Mouse (Mus musculus): Measurements from ENCODE around the gene 1700029P11Rik.
"Not testable (repeated sequence)": the region's sequence is repeated elsewhere in the genome, so short reads cannot be mapped to it uniquely, and the experiment has no call there.

The 1700029P11Rik gene

DNA sequence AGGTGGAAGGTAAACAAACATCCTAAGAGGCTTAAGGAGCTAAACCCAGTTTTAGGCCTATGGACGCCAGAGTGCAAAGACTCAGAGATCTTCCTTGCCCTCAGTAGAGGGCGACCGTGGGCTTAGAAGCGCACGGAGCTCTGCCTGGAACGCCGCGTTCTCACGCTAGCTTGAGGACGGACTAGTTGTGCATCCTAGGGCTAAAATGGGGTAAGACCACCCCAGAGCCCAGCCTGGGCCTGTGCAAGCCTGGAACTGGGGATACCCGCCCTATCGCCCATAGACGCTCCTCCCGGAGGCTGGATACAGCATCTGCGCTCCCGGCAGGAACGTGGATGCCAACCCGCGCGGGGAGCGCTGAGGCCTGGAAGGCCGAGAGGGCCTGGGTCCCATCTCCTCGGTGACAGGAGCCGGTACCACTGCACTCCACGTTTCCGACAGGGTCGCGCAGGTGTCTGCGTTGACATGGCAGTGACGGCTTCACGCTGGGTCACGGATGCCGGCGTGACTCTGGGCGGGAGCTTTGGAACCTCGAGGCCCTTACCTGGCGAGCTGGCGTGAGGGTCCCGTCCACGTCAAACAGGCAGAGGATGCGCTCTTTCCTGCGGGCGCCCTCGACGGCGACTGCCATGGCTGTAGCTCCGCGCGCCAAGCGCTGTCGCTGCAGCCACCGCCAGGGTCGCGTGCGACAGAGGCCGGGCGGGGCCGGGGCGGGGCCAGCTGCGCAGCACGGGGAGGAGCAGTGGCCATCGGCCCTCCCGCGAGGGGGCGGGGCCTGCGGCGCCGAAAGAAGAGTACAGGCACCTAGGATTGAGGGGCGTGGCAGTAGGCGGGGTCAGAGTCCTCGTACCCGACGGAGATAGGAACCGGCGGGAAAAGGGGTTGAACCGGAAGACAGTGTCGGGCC, 19.9 kb upstream of the 1700029P11Rik start, which contains the start of gene Pmm1:
TSS of gene Pmm1 (minus strand) at position 760 of the 907 bp plus-strand sequence.
- peak; percentile 99 for DNase-seq

DNA sequence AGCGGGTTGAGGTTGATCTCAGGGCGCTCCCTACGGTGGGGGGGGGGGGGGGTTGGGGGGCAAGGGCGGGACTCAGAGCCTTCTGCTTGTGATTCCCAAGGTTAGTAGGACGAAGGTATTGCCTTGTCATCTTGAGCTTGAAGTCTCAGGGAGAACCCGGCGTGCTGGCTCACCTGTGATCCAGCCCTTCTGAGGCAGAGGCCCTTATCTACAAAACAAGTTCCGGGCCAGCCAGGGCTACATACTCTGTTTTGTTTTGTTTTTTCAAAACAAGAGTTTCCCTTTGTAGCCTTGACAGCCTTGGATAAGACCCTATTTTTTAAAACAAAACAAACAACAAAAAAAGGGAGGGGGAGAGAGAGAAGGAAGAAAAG, 19.3 kb upstream of the 1700029P11Rik start:
- DNase-seq = no peak

DNA sequence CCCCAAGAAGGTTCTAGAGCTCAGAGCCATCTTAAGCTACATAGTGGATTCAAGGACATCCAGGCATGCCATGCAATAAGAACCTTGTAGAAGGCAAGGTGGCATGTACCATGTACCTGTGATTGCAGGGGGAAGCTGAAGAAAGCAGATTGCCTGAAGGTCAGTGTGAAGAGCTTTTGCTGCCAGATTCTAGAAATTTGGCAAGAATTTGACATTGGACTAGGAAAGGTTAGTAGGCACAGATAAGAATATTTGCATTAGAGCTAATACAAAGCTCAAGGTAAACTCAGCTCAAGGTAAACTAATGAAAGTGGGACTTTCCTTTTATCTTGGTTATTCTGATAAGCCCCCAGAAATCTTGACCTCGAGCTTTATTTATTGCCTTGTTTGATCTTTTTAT, 16.1 kb upstream of the 1700029P11Rik start:
- no peak for DNase-seq

DNA sequence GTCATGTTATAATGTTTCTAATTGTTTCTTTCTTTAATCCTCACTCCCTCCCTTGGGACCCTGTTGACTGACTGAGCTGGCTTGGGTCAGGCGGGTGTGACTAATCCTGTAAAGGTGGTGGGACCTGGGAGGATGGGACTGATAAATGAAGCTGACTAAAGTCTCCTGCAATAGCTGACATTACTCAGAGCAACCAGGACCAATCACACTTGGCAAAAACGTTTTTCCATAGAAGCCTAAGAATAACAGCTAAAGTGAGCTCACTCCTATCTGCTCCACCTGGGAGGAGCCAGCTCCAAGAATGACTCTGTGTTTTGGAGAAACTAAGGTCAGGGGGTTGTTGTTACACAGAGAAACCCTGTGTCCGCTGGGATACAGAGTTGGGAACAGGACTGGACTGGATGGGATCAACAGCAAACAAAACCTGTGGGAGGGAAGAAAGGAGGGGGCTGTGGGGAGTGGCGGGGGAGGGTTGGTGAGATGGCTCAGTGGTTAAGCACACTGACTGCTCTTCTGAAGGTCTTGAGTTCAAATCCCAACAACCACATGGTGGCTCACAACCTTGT, 15.3 kb upstream of the 1700029P11Rik start:
- DNase-seq = no peak

DNA sequence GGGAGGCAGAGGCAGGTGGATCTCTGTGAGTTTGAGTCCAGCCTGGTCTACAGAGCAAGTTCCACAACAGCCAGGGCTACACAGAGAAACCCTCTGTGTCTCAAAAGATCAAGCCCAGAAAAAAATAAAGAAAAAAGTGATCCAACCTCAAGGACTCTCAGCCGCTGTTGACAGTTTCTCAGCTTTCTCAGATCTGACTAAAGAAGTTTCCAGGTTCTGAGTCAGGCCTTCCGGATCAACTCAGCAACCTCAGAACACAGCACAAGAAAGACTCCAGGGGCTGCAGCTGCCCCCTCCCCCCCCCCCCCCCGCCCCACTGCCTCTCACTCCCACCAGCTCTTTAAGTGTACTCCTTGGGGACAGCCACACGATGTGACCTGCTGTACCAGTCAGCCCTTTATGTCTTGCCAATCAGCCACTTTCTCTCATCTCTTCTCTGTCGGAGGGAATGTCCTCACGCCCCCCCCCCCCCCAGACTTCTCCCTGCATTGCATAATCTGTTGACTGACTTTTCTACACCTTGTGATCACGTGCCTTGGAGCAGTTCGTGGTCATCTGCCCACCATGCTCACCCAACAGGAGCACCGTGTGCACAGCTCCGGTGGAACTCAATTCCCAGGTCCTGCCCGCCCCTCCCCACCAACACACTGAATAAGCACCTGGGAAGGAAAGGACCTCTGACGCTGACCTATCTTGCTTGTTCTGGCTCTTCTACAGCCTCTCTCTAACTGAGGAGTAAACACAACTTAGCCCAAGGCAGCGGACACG, 14.1 kb upstream of the 1700029P11Rik start:
- DNase-seq = no peak

DNA sequence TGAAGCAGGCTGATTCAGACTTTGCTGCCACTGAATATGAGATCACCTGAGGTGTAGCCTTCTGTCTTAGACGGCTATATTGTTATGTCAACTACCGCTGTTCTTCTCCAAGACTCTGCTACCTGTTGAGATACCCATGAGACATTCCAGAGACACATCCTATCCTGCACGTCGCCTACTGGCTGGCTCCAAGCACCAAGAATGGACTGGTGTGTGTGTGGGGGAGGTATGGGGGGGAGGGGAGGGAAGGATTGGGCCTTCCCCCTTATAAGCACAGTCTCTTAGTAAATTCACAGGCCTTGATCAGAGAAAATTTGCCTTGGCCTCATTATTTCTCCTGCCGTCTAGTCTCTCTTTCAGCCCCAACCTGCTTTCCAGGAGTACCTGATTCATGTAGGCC, 12.5 kb upstream of the 1700029P11Rik start:
- no peak for DNase-seq

DNA sequence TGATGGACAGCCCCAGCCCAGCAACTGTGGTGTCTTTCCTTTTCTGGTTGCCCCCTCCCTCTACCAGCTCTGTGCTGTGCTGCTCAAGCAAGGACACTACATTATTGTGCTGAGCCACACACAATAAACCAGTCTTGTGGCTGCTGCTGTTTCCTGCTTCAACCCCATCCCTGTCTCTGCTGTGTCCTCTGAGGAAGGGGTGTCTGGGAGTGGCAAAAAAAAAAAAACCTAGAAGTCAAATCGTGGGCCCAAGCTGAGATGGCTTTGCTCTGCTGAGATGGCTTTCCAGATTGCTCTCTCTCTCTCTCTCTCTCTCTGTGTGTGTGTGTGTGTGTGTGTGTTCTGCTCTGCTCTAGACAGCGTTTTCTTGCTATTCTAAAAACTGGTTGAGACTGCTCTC, 11.9 kb upstream of the 1700029P11Rik start:
- DNase-seq = no peak

DNA sequence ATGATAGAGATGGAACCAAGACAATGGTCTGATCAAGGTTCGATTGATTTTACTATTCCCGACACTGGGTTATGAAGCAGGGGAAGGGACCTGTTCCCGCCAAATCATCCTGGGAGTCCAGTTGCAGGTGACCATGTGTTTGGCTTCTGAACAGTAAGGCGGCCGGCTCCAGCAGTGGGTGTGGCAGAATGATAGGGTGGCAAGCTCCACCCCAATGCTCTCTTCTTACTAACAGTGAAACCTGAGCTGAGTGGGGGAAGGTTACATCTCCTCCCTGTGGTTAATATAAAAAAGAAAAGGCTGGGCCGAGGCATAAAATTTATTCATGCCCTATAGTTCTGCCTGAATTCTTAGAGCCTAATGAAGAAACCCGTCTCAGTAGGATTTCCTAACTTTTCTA, 11.2 kb upstream of the 1700029P11Rik start:
- DNase-seq = peak; percentile 59

DNA sequence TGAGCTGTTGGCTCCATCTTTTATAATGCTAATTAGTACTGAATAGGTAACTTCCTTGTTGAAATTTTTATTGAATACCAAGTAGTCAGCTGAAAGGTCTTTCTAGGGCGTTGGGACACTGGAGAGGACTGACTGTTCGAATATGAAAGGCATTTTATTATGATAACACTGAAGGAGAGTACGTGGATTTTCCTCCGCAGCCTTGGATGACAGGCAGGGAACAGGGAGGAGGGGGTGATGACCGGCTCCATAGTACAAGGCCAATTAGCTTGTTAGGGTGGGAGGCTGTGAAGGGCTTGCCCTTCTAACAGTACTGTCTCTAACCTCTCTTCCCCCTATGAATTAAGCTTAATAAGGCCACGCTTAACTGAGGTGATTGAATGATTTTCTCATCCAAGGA, 10.7 kb upstream of the 1700029P11Rik start:
- DNase-seq = not testable (repeated sequence)

DNA sequence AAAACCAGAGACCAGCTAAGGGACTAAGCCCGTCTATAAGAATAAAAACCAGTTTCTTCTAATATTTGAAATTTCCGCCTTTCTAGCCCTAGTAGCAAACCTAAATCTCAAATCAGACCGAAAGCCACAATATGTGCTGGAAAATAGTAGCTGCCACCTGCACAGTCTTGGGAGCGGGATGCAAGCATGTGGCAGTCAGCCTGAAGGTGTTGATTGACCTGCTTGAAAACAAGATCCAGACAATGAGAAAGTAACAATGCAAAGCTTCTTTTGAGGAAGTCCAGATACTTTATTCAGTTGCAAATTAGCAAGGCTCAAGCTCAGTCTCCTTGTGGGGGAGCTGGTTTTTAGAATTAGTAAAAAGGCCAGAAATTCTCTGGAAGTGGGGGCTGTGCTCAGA, 9.8 kb upstream of the 1700029P11Rik start:
- not testable (repeated sequence) for DNase-seq

DNA sequence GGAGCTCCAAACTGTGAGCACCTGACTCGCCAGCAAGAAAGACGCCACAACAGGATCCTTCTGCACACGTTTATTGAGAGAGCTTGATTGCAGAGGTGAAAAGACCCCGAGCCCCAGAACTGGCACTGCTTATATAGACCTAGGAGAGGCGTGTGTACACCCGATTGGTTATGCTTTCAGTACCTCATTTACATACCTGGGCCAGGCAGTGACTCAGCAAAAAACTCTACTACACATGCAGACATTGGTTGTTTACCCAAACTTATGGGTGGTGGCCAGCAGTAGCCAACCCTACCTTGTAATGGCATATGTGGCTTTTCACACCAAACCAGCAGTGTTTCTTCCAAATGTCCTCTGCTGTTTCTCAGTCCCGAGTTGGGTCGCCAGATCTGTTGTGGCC, 5.2 kb upstream of the 1700029P11Rik start:
- DNase-seq = not testable (repeated sequence)

DNA sequence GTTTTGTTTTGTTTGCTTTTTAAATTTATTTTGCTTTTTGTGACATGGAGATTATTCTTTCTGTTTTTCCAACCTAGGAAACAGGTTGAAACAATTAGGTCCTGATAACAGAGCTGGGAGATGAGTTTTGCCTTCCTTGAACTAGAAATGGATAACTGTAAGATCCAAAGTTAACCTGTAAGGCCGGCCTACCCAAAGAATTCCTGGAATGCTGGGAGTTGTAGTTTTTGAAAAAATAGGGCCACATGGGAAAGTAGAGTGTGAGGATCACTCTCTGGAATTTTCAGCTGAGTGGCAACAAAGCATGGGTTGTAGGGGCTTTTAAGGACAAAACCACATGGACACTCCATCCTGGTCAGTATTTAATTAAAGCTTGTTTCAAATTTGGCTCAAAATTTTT, 1.8 kb downstream of the 1700029P11Rik start:
- peak; percentile 37 for DNase-seq

DNA sequence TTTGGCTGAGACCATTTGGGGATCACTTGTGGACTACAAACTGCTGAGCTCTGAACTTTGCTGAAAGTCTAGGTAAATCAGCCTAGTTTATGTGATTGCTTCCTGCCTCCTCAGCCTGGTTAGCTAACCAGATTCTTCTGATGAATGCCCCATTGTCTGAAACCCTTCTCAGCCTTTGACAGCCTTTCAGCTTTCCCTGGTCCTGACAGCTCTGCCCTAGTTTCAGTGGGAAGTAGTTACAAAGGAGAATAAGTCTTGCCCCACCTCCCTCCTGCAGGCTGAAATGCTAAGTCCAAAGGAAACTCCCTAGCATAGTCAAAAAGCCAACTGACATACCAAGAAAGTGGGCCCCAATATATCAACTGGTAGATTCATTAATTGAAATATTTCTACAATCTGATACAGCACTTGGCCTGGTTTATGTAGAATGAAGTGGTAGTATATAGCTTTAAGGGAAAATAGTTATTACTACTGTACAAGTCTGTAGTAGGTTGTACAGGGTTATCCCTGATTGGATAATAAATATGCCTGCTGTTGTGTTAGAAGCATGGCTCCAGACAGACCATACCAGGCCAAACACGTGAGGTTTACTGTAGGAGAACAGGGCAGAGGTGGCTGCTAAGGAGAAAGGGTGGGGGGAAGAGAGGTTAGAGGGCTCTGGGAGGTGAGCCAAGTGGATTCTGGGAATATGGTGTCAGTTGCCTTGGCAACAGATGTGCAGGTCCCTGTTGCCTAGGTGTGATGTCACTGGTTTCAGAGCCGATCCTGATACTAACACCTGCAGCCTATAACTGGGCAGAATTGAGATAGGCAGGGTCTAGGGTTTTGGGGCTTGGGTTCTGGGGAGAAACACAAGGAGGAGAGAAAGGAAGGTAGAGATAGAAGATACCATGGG, 5.2 kb downstream of the 1700029P11Rik start:
- no peak for DNase-seq

DNA sequence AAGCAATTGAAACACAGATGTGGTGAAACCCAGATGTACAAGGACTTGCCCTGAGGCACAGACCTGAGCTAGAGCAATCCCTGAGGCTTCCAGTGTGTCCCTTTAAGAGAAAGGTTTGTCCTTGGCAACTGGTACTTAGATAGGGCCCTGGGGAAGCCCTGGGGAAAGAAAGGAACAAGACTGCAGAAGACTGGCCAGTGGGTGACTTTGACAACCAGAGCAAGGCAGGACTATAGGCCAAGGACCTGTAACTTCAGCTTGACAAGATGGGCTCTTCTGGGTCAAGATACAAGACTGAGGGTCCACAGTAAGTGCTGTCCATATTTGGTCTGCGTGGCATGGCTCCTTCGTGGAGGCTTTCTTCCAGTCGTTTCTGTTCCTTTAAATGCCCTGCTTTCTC, 7.3 kb downstream of the 1700029P11Rik start, which contains the start of gene Xrcc6:
TSS of gene Xrcc6 (plus strand) at position 190 of the 400 bp plus-strand sequence.
- no peak for DNase-seq

DNA sequence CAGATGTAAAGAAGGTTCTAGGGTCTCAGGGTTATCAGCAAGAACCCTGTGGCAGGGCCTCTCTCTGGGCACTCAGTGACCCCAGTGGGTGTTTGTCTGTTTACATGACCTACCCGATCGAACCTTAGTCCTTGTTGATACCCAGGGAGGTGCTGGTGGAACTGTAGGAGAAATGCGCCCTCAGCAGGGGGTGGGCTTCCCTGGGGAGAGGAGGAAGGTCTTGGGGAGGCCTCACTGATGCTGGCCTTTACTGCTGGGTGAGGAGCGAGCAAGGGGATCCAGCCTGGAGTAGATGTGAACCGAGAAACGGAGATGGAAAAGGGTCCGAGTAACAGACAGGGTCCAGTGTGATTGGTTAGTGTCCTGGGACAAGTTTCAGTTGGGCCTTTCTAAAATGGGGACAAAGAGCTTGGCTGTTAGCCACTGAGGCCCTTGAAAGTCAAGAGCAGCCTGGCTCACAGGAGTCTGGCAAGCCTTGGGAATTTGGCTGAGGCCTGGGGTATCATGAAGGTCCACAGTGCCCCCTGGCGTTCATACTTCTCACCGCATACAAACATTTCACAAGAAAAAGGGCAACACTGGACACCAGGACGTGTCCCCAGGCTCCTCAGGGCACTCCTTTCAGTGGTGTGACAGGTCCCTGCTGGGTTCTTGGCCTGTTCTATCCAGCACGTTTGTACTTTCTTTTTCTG, 9.2 kb downstream of the 1700029P11Rik start:
- peak; percentile 92 for DNase-seq

DNA sequence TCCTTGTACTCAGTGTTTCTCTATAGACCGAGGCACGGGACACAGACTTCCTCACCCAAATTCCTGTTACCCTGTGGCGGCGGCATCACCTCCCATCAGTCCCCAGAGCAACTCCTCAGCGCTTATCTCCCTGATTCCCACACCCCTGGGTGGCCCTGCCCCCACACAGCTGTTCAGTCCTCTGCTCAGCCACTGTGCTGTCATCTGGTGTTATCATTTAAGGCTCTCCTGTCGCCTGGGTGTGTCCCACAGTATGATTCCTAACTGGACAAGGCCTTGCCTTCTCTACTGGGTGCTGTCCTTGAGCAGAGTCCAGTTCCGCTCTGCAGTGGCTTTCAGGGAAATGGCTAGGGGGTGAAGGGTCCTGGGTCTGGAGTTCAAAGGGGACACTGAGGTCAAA, 10.2 kb downstream of the 1700029P11Rik start:
- DNase-seq = no peak

DNA sequence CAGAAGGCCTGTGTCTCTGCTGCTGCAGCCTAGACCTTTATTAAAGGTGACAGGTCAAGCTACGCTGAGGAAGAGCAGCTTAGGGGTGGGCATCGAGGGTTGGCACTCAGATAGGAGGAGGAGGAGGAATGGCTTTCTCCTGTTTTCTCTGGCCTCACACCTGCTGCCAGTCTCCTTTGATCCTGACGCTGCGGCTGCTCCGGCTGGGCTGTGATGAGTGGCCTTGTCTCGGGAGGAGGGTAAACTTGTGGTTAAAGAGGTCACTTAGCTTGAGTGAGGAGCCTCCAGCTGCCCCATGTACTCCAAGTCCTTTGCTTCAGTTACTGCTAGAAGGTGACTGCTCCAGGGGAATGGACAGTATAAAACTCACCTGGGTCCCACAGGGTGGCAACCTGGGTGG, 13.7 kb downstream of the 1700029P11Rik start:
- no peak for DNase-seq

DNA sequence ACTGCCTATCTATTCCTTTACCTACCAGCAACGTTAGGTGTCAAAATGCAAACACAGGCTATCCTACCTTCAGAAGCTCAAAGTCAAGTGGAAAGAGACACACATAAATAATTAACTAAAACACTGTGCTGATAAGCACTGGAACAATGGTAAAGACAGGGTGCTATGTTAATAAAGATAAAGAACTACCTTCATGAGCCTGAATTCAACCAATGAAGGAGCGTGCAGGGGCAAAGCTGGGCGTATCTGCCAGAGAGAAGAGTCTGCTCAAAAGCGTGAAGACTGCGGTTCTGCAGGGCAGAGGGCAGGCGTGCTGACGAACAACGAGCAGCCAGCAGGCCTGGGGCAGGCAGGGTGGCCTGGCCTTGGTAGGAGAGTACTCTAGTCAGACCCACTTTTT, 23.9 kb downstream of the 1700029P11Rik start:
- no peak for DNase-seq

DNA sequence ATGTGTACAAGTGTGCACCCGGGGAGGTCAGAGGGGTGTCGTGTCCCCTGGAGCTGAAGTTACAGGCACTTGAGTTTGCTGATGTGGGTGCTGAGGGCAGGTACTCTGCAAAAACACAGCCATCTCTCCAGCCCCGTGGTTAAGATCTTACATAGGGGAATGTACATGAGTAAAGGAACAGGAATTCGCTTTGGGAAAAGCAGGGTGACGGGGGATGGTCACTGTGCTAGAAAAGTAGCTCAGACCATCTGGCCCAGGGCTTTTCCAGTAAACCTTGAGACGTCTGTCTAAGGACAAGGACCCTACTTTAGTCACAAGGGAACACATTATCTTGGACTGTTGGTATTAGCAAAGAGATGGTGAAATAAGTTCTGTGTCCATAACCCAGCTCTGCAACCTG, 31.6 kb downstream of the 1700029P11Rik start:
- DNase-seq = no peak

DNA sequence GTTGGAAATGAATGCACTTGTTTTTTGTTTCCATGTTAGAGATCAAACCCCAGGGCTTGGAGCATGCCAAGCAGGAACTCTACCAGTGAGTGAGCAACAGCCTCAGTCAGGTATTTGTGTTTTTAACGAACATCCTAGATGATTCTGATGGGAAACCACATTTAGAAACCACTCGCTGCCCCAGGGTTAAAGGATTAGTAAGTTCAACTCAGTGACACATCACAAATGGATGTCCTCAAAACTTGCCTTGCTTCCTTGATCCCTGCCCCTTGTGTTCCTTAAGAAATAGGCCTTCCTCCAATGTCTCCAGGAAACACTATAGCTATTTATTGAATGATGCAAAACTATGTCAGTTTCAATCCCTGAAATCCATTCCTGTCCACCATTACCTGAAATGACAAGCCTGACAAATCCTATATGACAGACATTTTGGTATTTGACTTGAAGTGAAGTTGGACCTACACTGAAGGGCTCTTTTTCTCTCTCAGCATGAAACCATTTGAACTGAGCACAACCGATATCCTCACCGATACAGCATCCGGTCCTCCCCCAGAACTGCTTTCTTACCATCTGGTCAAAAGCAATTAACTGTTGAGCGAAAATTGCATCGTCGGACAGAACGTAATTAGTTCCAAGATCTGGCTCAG, 34.5 kb downstream of the 1700029P11Rik start:
- no peak for DNase-seq

DNA sequence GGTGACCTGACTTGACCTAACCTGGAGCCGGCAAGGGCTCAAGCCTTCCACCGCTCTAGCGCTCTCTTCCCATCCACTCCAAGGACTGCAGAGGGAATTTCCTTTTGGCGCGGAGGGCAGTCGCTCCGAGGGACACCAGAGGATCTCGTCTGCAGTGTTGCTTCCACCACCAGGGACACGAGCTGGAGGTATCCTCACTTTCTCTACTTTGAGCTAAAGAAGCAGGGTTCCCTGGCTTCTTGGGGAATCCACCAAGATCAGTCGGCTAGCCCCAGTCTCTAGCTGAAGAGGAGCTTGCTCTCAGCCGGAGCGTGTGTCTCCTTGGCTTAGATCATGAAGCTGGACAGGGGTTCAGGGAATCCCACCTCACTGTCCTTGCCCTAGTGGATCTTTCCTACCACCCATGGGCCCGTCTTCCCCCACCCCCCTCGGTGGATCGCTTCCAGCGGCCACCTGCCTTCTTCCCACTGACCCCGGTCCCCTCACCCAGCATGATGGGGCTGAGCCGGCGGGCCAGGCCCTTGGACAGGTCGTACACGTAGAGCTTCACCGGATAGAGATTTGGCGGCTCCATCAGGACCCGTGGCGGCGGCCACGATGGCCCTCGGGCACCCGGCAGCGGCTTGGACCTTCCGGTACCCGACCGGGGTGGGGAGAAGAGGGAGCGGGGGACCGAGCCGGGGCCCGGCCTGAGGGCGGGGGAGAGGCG, 35.2 kb downstream of the 1700029P11Rik start:
- DNase-seq = peak; percentile 35
